Mouse (Mus musculus) embryonic stem cell, embryonic (primary cell): ENCODE measurements around the gene Col23a1.

Experiments
- CTCF ChIA-PET, 4 experiments: fragments of 300-600 bp in 2 of 4; fragments of 350-600 bp in 2 of 4; sonication (Branson Sonifier 250); formaldehyde crosslinking; loops; one replicate each; lab custom pipeline; 2022; ENCODE audit warnings: inconsistent platforms in 2 of 4; lab: Charles Lee
- POLR2A ChIA-PET, 4 experiments: fragments of 300-600 bp in 2 of 4; fragments of 350-600 bp in 2 of 4; sonication (Branson Sonifier 250); formaldehyde crosslinking; loops; one replicate each; lab custom pipeline; 2022; ENCODE audit warnings: antibody characterized with exemption in 4 of 4, inconsistent platforms in 1 of 4; lab: Charles Lee

The Col23a1 gene

DNA sequence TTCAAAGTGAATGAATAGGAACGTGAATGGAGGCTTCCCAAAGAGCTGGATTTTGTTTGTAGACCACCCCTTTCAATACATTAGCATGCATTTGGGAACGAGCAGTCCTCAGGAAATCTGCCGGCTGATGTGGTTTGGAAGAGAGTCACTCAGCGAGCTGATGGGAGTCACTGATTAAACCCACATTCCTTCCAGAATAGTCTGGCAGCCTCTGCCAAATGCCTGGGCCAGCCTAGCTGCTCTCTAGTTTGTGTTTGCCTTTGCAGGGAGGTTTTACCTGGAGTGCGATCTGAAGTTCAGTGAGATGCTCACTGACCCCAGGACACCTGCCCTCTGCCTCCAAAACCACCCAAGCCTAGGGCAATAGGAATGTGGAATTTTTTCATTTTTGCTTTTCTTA lies 18.6 kb downstream of the Col23a1 start:
- CTCF ChIA-PET = interaction anchor here in 3 of 4 experiments (0.6 to 1.5 kb wide), 3 partner anchors 18 to 543 kb away, joined by 3 to 15 read pairs (median 5); partner anchors contain the start of gene Col23a1 (in 1 of the 3)
- POLR2A ChIA-PET = interaction anchor here in 2 of 4 experiments (0.6 kb wide), 2 partner anchors 85 to 208 kb away, joined by 3 to 5 read pairs; no protein-coding TSS in a partner anchor

DNA sequence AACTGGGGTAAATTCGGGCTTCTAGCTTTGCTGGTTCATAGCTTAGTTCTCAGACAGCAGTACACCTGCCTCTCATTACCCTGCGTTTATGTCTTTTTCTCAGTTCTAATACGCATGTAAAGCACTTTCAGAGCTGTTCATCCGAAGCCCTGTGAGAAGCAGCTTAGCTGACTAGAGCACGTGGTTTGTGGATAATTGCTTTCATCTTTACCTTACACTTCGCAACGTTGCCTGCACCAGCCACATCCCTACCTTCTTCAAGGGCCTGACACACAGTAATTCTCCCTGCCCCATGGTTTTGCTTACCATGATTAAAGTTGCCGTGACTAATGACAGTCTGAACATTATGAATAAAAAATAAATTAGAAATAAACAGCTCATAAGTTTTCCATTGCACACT lies 22.1 kb downstream of the Col23a1 start:
- ChIA-PET CTCF (no interaction called here), POLR2A (interaction anchor here in 1 of 4 experiments (0.7 kb wide), 1 partner anchor 20 kb away, joined by 3 read pairs; no protein-coding TSS in a partner anchor)

DNA sequence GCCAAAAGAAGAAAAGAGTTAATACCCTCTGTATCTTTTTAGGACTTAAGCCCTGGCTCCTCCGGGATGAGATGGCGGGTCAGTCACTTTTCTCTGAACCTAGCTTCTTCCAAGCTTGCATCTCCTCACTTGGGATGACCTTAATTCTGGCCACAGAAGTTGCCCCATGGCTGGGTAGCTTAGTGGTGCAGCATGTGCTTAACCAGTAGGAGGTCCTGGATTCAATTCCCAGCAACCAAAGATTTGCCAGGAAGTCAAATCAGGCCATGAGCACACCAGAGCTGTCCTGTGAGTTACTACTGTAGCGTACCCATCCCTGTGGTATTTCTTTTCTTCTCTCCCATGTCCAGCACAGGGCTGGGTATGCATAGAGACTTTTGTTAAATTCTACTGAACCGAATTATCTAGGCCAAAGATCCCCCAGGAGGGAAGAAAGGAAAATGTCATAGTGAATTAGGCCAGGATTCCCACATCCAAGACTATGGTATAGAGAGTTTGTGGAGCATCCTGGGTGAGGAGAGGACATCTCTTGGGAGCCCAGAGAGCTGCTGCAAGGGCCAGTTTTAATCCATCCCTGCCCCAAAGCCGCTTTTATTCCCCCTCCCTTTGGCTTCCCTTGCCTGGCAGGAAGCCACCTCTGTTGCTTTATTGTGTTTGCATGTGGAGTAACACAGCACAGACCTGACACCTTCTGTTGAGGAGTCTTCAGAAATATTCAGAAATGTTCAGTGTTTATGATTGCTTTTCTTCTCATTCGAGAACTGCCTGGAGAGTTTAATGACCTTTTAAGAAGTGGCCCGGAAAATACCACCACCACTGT lies 26.5 kb downstream of the Col23a1 start:
- ChIA-PET POLR2A (interaction anchor here in 2 of 4 experiments (0.7 to 1.7 kb wide), 2 partner anchors 10 to 186 kb away, joined by 3 read pairs; no protein-coding TSS in a partner anchor), CTCF (interaction anchor here in 3 of 4 experiments (0.5 to 0.7 kb wide), 3 partner anchors 27 to 750 kb away, joined by 3 to 7 read pairs (median 4); no protein-coding TSS in a partner anchor)

DNA sequence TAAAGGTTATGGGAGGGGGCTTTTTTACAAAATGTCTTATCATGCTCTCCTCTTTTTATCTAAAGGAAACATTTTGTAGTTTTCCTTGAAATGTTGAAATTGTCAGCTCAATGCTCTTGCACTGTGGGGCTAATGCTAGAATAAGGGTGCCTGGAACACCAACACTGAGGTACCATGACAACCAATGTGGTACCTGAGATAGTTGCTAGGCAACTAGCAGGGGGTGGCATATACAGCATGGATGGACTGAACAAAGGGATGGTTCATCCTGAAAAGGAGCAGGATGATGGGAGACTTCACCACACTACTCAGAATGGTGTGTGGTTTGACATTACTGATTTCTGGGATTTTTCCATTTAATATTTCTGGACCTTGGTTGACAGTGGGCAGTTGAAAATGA lies 30.9 kb downstream of the Col23a1 start:
- POLR2A ChIA-PET = no interaction called here
- CTCF ChIA-PET = no interaction called here

DNA sequence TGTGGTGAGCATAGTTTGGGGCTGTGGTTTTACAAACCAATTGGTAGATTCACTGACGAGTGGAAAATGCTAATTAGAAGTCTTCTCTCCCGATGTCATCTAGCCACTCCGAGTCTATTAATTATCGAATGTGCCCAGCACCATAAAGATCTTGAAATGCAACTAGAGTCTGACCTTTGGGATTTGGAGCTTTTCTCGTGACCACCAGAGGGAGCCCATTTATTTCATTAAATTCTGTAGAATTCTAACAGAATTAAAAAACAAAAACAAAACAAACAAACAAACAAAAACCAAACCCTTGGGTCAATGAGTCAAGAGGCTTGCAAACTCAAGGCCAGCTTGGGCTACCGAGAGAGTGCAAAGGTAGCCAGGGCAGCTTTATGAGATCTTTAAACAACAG lies 37.2 kb downstream of the Col23a1 start:
- POLR2A ChIA-PET = no interaction called here

DNA sequence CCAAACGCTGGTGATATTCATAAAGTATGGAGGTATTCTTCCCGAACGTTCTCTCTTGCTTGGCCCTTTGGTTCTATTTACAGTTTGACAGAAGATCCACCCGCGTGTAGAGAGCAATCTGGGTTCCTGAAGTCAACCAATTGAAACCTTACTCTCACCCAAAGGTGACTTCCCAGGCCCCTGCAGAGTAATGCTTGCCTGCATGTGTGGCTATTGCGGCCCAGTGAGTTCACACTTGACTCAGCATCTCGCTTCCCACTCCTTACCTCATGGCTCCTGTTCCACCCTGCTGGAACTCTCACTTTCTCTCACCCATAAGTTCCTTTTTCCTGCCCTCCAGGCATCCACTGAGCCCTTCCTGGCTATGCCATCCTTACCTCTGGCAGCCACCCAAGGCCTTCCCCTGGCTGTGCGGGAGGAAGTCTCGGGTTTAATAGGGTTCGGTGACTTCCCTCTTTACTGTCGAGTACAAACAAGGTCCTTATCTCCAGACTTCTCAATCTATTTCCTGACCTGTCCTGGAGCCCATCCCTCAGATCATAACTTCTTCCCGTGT lies 38.7 kb downstream of the Col23a1 start:
- ChIA-PET CTCF (no interaction called here), POLR2A (no interaction called here)

More for the DNA sequence above, 37.2 kb downstream of the Col23a1 start:
- CTCF ChIA-PET = interaction anchor here (0.6 to 2.1 kb wide), 21 partner anchors 9 to 1843 kb away, joined by 3 to 10 read pairs (median 4); partner anchors contain the start of gene Col23a1 (in 1 of the 4)

DNA sequence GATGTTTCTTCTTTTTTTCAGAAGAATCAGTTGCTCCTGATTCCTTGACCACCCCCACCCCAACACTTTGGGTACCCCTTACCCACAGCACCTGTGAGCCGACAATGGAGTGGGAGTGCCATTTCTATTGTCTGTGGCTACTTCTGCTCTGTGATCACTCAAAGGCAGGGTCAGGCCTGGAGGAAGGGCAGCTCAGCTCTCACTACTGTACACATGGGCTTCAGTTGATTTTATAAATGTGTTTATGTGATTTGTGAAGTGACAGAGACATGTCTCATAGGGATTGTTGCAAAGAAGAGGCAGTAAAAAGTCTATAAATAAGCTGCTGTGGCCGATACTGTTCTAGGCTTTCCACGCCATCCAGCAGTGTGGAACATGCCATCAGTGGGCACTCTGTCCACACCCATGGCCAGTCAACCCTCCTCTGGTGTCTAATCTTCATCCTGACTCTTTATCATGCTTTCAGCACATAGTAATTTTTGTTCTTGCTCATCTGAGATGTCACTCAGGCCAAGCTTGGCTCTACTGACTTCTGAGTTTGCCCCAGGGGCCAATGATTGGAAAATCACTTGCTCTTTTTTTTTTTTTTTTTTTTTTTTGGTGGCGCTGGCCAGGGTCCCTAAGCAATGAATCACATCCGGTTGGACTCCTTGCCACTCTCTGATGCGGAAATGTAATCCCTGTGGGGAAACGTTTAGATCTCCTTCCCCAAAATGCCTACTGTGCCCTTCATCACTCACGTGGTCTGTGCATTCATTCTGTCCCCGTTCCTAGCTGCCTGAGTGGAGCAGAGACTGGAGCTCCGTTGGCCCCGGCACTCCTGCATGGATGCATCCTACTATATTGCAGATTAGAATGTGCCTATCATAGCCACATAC lies 40.4 kb downstream of the Col23a1 start:
- CTCF ChIA-PET = interaction anchor here in 1 of 4 experiments (1.1 kb wide), 1 partner anchor 200 kb away, joined by 3 read pairs; no protein-coding TSS in a partner anchor
- POLR2A ChIA-PET = no interaction called here

DNA sequence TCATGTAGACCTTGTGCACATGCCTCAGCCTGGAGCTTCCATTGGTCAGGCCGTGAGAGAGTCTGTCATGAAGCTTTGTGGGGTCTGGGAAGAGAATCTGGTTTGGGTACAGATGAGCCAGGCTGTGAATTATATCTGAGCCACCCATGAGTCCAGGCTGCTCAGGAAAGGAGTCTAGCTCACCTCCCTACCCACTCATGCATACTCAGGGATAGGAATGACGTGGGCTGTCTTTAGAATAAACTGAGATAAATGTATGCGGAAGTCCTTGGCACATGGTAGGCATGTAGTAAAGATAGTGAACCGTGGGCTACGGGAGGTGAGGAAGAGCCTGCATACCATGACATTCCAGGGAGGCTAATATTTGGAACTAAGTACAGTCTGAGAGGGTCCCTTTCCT lies 44.3 kb downstream of the Col23a1 start:
- CTCF ChIA-PET = interaction anchor here in 1 of 4 experiments (0.6 kb wide), 1 partner anchor 963 kb away, joined by 5 read pairs; no protein-coding TSS in a partner anchor
- POLR2A ChIA-PET = no interaction called here

DNA sequence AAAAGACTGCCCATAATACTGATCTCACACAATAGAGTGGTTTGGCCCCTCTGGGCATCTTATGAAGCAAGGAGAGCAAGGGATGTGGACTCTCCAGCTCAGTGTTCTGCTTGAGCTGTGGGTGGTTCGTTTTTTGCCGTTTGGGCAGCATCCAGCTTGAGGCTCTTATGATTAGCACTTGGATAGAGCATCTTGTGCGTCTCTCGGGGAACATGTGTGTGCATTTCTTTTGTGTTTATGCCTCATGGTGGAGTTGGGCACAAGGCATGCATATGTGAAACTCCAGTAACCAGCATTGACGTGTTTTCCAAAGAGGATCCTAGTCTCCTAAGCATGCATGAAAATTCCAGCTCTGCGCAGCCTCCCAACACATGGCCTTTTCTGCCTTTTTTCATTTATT lies 47.9 kb downstream of the Col23a1 start:
- ChIA-PET POLR2A (no interaction called here), CTCF (interaction anchor here in 1 of 4 experiments (0.9 kb wide), 1 partner anchor 11 kb away, joined by 3 read pairs; no protein-coding TSS in a partner anchor)

DNA sequence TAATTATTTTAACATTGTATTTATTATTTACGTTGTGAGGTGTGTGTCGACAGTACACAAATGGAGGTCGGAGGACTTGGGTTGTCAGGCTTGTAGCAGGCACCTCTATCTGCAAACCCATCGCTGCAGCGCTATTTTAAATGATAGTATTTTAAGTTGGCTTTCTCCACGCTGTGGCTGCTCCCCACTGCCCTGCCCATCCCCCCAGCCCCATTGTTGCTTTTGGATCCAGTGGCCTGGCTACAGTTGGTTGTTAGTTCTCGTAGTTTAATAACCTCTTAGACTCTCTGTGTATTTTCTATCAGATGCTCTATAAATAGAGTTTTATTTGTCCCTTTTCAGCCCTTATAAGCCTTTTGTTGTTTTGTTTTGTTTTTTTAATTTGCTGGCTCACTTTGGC lies 48.7 kb downstream of the Col23a1 start:
- ChIA-PET POLR2A (no interaction called here), CTCF (interaction anchor here in 1 of 4 experiments (0.9 kb wide), 1 partner anchor 11 kb away, joined by 3 read pairs; no protein-coding TSS in a partner anchor)

DNA sequence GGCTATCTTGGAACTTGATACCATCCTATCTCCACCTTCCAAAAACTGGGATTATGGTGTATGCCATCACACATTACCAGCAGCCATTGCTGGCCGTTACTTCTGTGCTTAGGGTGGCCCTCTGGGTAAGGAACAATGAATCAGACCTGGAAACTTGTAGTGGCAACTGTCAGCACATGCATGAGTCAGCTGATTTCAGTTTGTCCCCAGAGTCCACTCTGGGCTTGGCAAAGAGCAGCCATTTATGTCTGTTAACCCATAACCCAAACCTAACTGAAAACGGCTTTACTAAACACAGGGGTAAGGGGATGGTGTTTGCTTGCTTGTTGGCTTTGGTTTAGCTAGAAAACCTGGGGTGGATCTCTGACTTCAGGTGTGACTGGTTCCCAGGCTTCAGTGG lies 51.4 kb downstream of the Col23a1 start:
- CTCF ChIA-PET = no interaction called here
- POLR2A ChIA-PET = interaction anchor here in 2 of 4 experiments (0.6 kb wide), 2 partner anchors 491 to 659 kb away, joined by 3 read pairs; partner anchors contain the start of gene Grm6 (in 1 of the 2)

DNA sequence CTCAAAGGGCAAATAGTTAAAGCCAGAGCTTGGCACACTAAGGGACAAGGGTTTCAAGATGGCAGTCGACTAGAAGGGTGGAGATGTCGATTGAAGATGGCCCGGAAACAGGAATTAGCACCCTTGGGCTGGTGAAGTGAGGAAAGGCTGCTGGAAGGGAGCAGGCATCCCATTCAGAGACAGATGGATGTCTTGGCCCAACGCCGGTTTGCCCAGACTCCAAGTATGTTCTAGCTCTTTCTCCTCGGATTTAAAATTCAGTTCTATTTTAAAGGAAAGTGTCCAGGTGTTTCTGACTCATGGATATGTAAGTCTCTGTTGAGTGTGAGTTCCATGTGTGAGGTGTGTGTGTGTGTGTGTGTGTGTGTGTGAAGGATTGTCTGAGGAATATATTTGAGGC lies 53.1 kb downstream of the Col23a1 start:
- POLR2A ChIA-PET = no interaction called here

DNA sequence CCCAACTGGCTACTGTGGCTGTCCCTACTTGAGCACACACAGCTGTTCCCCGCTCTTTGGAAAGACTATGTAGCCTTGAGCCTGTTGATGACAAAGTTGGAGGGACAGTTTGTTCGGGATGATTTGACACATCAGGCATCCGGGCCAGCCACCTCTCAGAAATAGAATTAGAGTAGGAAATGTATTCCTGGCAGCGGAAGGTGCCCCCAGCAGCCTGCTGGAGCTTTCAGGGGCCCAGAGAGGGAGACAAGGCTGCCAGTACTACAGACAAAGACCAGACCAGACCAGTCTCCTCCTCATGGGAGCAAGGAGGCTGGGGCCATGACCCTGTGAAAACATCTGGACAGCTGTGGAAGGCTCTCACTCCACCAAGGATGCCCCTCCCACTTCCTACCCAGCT lies 53.6 kb downstream of the Col23a1 start:
- ChIA-PET CTCF (interaction anchor here in 1 of 4 experiments (0.5 kb wide), 1 partner anchor 27 kb away, joined by 7 read pairs; no protein-coding TSS in a partner anchor), POLR2A (no interaction called here)

More for the DNA sequence above, 53.1 kb downstream of the Col23a1 start:
- CTCF ChIA-PET = interaction anchor here in 1 of 4 experiments (0.5 kb wide), 1 partner anchor 27 kb away, joined by 7 read pairs; no protein-coding TSS in a partner anchor

DNA sequence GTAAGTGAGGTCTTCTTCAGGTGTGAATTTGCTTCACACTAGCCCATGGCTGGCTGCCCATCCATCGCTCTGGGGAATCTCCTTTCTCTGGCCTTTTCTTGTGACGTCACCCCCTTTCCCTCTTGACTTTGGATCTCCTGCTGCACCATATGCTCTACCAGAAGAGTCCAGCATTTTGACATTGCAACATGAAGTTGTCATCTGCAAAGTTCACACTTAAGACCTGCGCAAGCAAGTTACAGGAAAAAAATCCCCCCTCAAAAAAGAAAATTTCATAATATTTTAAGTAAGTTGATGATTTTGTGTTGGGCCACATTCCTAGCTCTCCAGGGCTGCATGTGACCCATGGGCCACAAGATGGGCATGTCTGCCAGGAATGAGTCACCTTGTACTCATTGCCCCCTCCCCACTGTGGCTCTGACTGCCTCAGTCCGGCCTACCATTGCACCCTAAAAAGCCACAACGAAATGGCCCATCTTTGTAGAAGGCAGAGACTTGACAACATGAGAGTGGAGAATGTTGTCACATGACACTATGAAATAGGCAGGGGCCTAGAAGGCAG lies 54.1 kb downstream of the Col23a1 start:
- CTCF ChIA-PET = no interaction called here
- POLR2A ChIA-PET = no interaction called here

DNA sequence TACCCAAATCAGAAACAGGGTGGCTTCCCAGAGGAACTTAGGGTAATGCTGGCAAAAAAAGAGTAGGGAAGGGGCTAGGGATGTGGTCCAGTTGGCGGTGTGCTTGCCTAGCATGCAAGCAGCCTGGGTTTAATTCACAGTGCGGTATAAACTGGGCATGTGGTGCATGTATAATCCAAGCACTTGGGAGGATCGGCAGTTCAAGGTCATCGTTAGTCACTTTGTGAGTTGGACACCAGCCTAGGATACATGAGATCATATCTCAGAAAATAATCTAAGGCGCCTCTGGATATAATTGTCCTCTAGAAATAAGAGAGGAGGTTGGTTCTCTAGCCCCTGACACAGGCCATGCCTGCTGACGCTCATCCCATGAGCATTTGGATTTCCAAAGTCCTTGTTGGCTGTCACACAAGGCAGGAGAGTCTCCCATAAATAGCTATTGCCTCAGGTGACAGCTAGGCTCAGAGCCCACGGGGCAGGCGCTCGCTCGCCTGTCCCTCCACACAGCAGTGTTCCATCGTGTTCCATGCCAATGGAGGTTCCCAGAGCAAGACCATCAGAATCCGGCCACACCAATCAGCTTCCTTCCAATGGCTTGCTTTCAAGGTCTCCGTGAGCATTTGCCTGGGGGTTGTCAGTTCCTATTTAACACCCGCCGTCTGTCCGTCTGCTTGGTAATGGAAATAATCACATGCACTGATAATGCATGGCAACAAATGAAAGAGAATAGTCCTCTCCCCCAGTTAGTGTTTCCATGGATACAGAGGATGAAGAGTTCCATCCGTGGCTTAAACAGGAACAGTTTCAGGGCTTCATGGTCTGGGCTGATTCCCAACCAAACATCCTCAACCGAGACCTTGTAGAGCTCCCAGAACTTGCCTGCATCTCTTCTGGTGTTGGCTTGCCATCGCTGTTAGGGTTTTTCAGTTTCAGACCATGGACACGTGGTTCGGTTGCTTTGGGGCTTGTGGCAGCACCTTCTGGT lies 56.1 kb downstream of the Col23a1 start:
- ChIA-PET POLR2A (no interaction called here), CTCF (no interaction called here)

DNA sequence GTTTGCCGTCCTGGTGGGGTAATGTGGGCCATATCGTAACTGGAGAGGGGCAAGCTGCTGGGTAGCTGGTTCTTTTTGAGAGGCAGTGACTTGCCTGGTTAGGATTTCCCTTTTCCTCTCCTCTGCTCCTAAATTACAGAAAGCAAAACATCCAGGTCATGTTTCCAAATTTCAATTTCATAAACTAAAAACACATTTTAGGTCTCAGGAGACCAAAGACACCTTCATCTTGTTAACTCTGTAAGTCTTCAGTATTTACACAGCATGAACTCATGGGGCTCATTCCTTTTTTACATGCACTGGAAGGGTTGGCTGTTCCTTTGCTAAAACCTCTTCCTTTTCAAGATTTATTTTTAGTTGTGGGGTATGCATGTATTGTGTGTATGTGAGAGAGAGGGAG lies 58.0 kb downstream of the Col23a1 start:
- POLR2A ChIA-PET = no interaction called here
- CTCF ChIA-PET = interaction anchor here in 1 of 4 experiments (0.7 kb wide), 1 partner anchor 79 kb away, joined by 5 read pairs; no protein-coding TSS in a partner anchor

DNA sequence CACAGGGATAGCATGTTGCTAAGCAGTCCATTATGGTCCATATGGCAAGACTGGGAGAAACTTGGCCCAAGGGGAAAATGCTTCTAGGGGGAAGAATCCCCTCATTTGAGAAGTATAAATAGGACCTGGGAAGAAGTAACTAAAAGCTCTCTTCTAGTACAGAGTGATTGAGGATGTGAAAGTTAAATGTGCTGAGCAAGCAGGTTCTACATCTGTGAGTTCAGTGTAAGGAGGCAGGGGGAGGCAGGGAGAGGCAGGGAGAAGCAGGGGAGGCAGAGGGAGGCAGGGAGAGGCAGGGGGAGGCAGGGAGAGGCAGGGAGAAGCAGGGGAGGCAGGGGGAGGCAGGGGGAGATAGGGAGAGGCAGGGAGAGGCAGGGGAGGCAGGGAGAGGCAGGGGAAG lies 59.9 kb downstream of the Col23a1 start:
- CTCF ChIA-PET = no interaction called here
- POLR2A ChIA-PET = no interaction called here
